Mouse (Mus musculus): Measurements from ENCODE around the gene Arhgap27.

DNA sequence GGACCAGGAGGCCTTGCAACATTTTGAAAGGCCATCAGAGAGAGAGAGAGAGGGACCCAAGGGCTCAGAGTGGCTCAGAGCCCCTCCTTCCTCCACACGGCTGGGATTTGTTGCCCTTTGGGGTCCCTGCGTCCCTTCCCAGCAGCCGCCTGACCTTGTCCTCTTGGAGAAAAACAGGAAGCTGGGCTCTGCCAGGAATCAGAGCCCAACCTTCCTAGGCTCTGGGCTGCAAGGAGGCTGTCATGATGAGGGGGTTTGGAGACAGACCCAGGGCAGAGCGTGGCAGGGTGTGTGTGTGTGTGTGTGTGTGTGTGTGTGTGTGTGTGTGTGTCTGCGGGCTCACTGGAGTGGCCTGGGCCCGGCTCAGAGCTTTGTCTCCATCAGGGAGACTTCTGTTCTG, 77.5 kb downstream of the Arhgap27 start:
- TF ChIP-seq POLR2A (IDR thresholded peaks at IDR 0.05; ENCODE audit: low read depth, low read length) (no peak), CTCF (IDR thresholded peaks at IDR 0.05; ENCODE audit: extremely low read depth, insufficient read length, insufficient replicate concordance, low read depth, low read length) (no peak)

Data from small intestine, adult 2 months (tissue).